Mouse (Mus musculus): ENCODE data around the gene Fcgr2b. TPM values are rescaled to one million over a fixed set of nuclear protein-coding genes. Genes with fewer than 3 reads are reported as not detected.

Gene Fcgr2b
- total RNA-seq (2021) = 1 to 10 TPM; 5.5 to 5.8 TPM

- intact Hi-C loops (cut with DNase I) = no loop called here
- no peak for DNase-seq (ENCODE audit: low spot score in 2 of 2)
These were observed at the start of gene Fcgr2b for GRCm38 (mm10) chr1:170976447-170976846. Fcgr2b (minus strand) TSS chr1:170976547.

- intact Hi-C loops (cut with DNase I) = no loop called here
- peak; percentile 19 to 27 for DNase-seq (ENCODE audit: low spot score in 2 of 2)
These were observed 43.1 kb upstream of the Fcgr2b start for GRCm38 (mm10) chr1:171019311-171019950.

- no peak for DNase-seq (ENCODE audit: low spot score in 2 of 2)
- intact Hi-C loops (cut with DNase I) = no loop called here
These were observed 42.4 kb upstream of the Fcgr2b start, which contains the start of gene Fcgr4 for GRCm38 (mm10) chr1:171018737-171019136. Fcgr4 (plus strand) TSS chr1:171018920.

- DNase-seq (ENCODE audit: low spot score in 2 of 2) = no peak
- intact Hi-C loops (cut with DNase I) = no loop called here
These were observed 41.3 kb upstream of the Fcgr2b start for GRCm38 (mm10) chr1:171017468-171018158.

- no peak for DNase-seq (ENCODE audit: low spot score in 2 of 2)
- intact Hi-C loops (cut with DNase I) = no loop called here
These were observed 40.5 kb upstream of the Fcgr2b start for GRCm38 (mm10) chr1:171016676-171017356.

GRCm38 (mm10) chr1:171011733-171012132 is 35.4 kb upstream of the Fcgr2b start:
- DNase-seq (ENCODE audit: low spot score in 2 of 2) = no peak
- intact Hi-C loops (cut with DNase I) = no loop called here

- intact Hi-C loops (cut with DNase I) = no loop called here
- DNase-seq (ENCODE audit: low spot score in 2 of 2) = no peak
These were observed 30.6 kb upstream of the Fcgr2b start for GRCm38 (mm10) chr1:171006905-171007304.

GRCm38 (mm10) chr1:171006335-171006734 is 30.0 kb upstream of the Fcgr2b start:
- DNase-seq (ENCODE audit: low spot score in 2 of 2) = no peak

GRCm38 (mm10) chr1:171005586-171005985 is 29.2 kb upstream of the Fcgr2b start:
- no peak for DNase-seq (ENCODE audit: low spot score in 2 of 2)
- intact Hi-C loops (cut with DNase I) = no loop called here

More at GRCm38 (mm10) chr1:171006335-171006734, 30.0 kb upstream of the Fcgr2b start:
- intact Hi-C loops (cut with DNase I) = no loop called here

GRCm38 (mm10) chr1:171005081-171005480 is 28.7 kb upstream of the Fcgr2b start:
- intact Hi-C loops (cut with DNase I) = no loop called here
- DNase-seq (ENCODE audit: low spot score in 2 of 2) = no peak

- no peak for DNase-seq (ENCODE audit: low spot score in 2 of 2)
- intact Hi-C loops (cut with DNase I) = no loop called here
These were observed 23.5 kb upstream of the Fcgr2b start for GRCm38 (mm10) chr1:170999811-171000210.

GRCm38 (mm10) chr1:170997756-170998655 is 21.7 kb upstream of the Fcgr2b start:
- intact Hi-C loops (cut with DNase I) = no loop called here
- DNase-seq (ENCODE audit: low spot score in 2 of 2) = peak; percentile 75 to 81

GRCm38 (mm10) chr1:170996753-170997152 is 20.4 kb upstream of the Fcgr2b start:
- DNase-seq (ENCODE audit: low spot score in 2 of 2) = peak; percentile 46
- intact Hi-C loops (cut with DNase I) = no loop called here

- intact Hi-C loops (cut with DNase I) = no loop called here
- DNase-seq (ENCODE audit: low spot score in 2 of 2) = no peak
These were observed 19.7 kb upstream of the Fcgr2b start for GRCm38 (mm10) chr1:170996034-170996433.

- intact Hi-C loops (cut with DNase I) = loop anchor here (1.0 kb wide), 1 partner anchor 91 kb away; no protein-coding TSS in a partner anchor
- peak in 1 of 2 experiments; percentile 27 for DNase-seq (ENCODE audit: low spot score in 2 of 2)
These were observed 16.2 kb upstream of the Fcgr2b start for GRCm38 (mm10) chr1:170992550-170992949.

- DNase-seq (ENCODE audit: low spot score in 2 of 2) = no peak
- intact Hi-C loops (cut with DNase I) = no loop called here
These were observed 13.3 kb upstream of the Fcgr2b start for GRCm38 (mm10) chr1:170989656-170990055.

GRCm38 (mm10) chr1:170985861-170986260 is 9.5 kb upstream of the Fcgr2b start:
- intact Hi-C loops (cut with DNase I) = no loop called here
- no peak for DNase-seq (ENCODE audit: low spot score in 2 of 2)

- no peak for DNase-seq (ENCODE audit: low spot score in 2 of 2)
- intact Hi-C loops (cut with DNase I) = no loop called here
These were observed 8.7 kb upstream of the Fcgr2b start for GRCm38 (mm10) chr1:170985092-170985491.

GRCm38 (mm10) chr1:170983066-170983465 is 6.7 kb upstream of the Fcgr2b start:
- intact Hi-C loops (cut with DNase I) = no loop called here
- no peak for DNase-seq (ENCODE audit: low spot score in 2 of 2)

- intact Hi-C loops (cut with DNase I) = no loop called here
- no peak for DNase-seq (ENCODE audit: low spot score in 2 of 2)
These were observed 6.0 kb upstream of the Fcgr2b start for GRCm38 (mm10) chr1:170982301-170982700.

Measured in left cerebral cortex, postnatal 36 days (tissue).